Mouse (Mus musculus) midbrain, embryonic 16.5 days (tissue): Measurements from ENCODE around the gene Alk. TPM values are rescaled to one million over a fixed set of nuclear protein-coding genes. Genes with fewer than 3 reads are reported as not detected.
A peak's percentile ranks its signal among the peaks of the same experiment; 100 is the strongest.

ENCODE experiments used
- ATAC-seq: fragments of 200-750 bp; cut with Nextera tagmentation; 2 replicates; pipeline ENCODE4 v1.8.0; 2017; ENCODE audit warnings: moderate TSS enrichment
- H3K27ac ChIP-seq: fragments of 300-500 bp; sonication (generic); 2 replicates; pipeline ENCODE4 v1.5.1; 2014; ENCODE audit warnings: mild to moderate bottlenecking, low read length, mixed read lengths
- H3K27me3 ChIP-seq: fragments of 300-500 bp; sonication (generic); 2 replicates; pipeline ENCODE4 v1.6.1; 2014; ENCODE audit warnings: low read depth, low read length, mixed read lengths; ENCODE audit not compliant: control insufficient read depth, insufficient read depth
- H3K36me3 ChIP-seq: fragments of 300-500 bp; sonication (generic); 2 replicates; pipeline ENCODE4 v1.6.1; 2014; ENCODE audit warnings: mild to moderate bottlenecking, low read length, moderate library complexity, mixed read lengths; ENCODE audit not compliant: control insufficient read depth, insufficient read depth
- H3K4me1 ChIP-seq: fragments of 300-500 bp; sonication (generic); 2 replicates; pipeline ENCODE4 v1.6.1; 2014; ENCODE audit warnings: mild to moderate bottlenecking, low read length, mixed read lengths; ENCODE audit not compliant: control insufficient read depth, insufficient read depth
- H3K4me2 ChIP-seq: fragments of 300-500 bp; sonication (generic); 2 replicates; pipeline ENCODE4 v1.6.1; 2014; ENCODE audit warnings: mild to moderate bottlenecking, low read length, mixed read lengths
- H3K4me3 ChIP-seq: fragments of 300-500 bp; sonication (generic); 2 replicates; pipeline ENCODE4 v1.5.1; 2014; ENCODE audit warnings: low read depth, mild to moderate bottlenecking, low read length, moderate library complexity, mixed read lengths
- H3K9ac ChIP-seq: fragments of 300-500 bp; sonication (generic); 2 replicates; pipeline ENCODE4 v1.6.1; 2014; ENCODE audit warnings: low read depth, low read length, mixed read lengths
- H3K9me3 ChIP-seq: fragments of 300-500 bp; sonication (generic); replicated peaks from 2 replicates; pipeline ENCODE4 v1.6.1; 2014; ENCODE audit warnings: mild to moderate bottlenecking, low read length, mixed read lengths; ENCODE audit not compliant: control insufficient read depth, poor library complexity, severe bottlenecking
- WGBS: fragments of 180-500 bp; shearing (Covaris S2); extraction: QIAGEN DNeasy Blood & Tissue Kit; methylation state at CpG from one replicate; pipeline ENCODE4 v1.1.7; 2014; 5-methylcytosine and 5-hydroxymethylcytosine counted together
- polyA plus RNA-seq: library from polyadenylated mRNA; unstranded; fragments of >200 nt; fragmentation: Nextera tagmentation; extraction: Ambion mirVana; gene quantifications from 2 replicates; pipeline ENCODE4 v1.2.1, GENCODE M21; 2015

The Alk gene
- polyA plus RNA-seq, 1 experiment from 2014 or later, result 7.6 TPM

DNA sequence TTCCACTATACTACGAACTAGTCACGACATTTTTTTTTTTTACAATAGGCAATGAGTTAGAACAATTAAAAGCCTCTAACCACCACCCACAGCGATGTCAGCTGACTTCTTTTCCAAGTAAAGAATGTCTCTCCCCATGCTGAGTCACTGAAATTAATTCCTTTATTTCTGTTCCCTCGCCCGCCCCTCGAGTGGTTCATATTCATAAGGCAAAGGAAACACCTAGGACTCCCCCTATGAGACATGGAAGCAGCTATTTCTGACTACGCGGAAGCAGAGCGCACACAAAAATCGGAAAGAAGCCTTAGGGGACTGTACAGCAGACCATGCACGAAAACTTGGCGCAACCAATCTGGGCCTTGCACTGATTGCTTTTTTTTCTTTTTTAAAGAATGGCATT lies 735.6 kb downstream of the Alk start:
- WGBS, result 54% methylated on average over 12 of the region's 12 CpGs
- H3K4me3 ChIP-seq, result no peak overlapping the region
- no peaks in the 10 kb centered on the region for H3K36me3 ChIP-seq
- H3K9ac ChIP-seq, result no peak overlapping the region
- H3K4me1 ChIP-seq, result peaks cover 12% of the 10 kb centered on the region; the same call in 1 of the 2 replicates
- H3K27me3 ChIP-seq, result no peaks in the 10 kb centered on the region; the same call in 1 of the 2 replicates
- H3K9me3 ChIP-seq, result no peaks in the 10 kb centered on the region
- H3K27ac ChIP-seq, result no peak overlapping the region
- ATAC-seq, result no peak
- H3K4me2 ChIP-seq, result peak overlapping the region; percentile 90

DNA sequence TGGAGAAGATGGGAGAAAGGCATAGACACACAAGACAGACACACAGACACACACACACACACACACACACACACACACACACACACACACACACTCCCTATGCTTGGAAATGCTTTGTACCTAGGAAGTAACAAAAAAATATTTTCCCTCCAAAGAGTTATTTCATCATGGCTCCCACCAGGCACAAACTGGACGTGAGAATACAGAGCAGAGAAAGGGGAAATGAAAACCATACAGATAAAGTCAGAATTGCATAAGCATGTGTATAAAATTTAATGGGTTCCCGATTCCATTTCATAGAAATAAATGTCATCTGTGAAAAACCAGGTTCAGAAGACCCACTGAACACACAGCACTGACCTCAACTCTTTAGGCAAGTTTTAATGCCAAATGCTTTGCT lies 736.5 kb downstream of the Alk start:
- no peaks in the 10 kb centered on the region for H3K36me3 ChIP-seq
- no peak overlapping the region for H3K4me2 ChIP-seq
- H3K9me3 ChIP-seq, result no peaks in the 10 kb centered on the region
- ATAC-seq, result no peak
- H3K4me1 ChIP-seq, result peaks cover 12% of the 10 kb centered on the region; the same call in 1 of the 2 replicates
- H3K9ac ChIP-seq, result no peak overlapping the region
- H3K4me3 ChIP-seq, result no peak overlapping the region
- no peaks in the 10 kb centered on the region; the same call in 1 of the 2 replicates for H3K27me3 ChIP-seq
- H3K27ac ChIP-seq, result no peak overlapping the region
- WGBS, result 92% methylated on average over 2 of the region's 2 CpGs

DNA sequence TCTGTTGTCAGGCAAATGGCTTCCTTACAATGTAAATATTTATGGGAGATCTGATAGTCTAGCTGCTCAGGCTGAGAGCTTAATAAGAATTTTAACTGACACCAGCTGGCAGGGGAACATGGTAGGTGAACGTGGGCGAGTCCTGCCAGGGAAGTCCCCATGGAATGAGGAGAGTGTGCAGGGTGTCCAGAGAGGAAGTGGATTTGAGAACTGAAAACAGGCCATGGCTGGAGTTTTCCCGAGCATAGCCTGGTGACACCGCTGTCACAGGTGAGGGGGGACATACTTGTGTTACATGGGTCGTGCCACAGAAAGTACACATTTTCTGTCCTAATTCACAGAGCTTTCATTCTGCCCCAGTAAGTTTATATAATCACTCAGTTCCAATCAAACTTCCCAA lies 739.0 kb downstream of the Alk start:
- no peak for ATAC-seq
- Histone ChIP-seq H3K9me3 (no peaks in the 10 kb centered on the region), H3K4me2 (no peak overlapping the region), H3K27me3 (no peaks in the 10 kb centered on the region; the same call in 1 of the 2 replicates), H3K9ac (no peak overlapping the region), H3K36me3 (no peaks in the 10 kb centered on the region), H3K4me3 (no peak overlapping the region), H3K4me1 (peaks cover 12% of the 10 kb centered on the region; the same call in 1 of the 2 replicates), H3K27ac (no peak overlapping the region)
- 83% methylated on average over 5 of the region's 5 CpGs for WGBS

DNA sequence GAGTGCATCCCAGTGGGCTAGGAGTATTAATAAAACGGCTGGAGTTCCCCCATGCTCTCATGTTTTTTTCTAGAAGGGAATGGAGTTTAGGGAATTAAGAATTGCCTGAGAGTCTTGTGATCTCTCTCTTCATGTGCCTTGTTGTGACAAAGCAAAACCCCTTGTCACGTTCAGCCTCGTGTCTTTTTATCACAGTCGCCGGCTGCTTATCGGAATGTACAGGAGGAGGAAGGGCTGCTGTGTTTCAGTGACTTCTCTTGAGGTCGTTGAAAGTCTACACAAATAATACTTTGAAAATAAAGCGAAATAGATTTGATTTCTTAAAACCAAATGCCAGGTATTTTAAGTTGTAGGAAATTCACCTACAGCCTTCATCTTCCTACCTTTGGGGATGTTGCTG lies 740.4 kb downstream of the Alk start:
- no peaks in the 10 kb centered on the region; the same call in 1 of the 2 replicates for H3K27me3 ChIP-seq
- H3K27ac ChIP-seq, result no peak overlapping the region
- no peak overlapping the region for H3K9ac ChIP-seq
- WGBS, result 83% methylated on average over 8 of the region's 8 CpGs
- H3K4me1 ChIP-seq, result 0 out of 2 replicates have a peak, but pooled peaks cover 4% of the 10 kb centered on the region
- H3K36me3 ChIP-seq, result peaks cover 6% of the 10 kb centered on the region; the same call in 1 of the 2 replicates
- no peak overlapping the region for H3K4me3 ChIP-seq
- no peak overlapping the region for H3K4me2 ChIP-seq
- no peak for ATAC-seq
- H3K9me3 ChIP-seq, result no peaks in the 10 kb centered on the region

DNA sequence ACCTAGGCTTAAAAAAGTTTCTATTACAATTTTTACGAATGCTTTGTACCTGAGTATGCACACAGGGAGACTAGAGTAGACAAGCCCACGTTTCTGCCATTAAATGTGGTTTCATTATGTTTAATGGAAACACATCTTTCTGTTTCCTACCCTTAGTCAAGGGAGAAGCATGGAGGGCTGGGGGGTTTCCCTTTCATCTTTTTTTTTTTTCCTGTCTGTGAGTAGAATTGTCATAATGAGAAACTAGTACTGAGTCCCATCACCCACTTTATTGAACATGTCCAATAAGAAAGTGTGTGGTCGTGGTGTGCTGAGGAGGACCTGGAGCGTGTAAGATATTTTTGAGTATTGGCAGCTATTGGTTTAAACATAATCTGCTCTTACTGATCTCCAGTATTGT lies 741.5 kb downstream of the Alk start:
- no peak overlapping the region for H3K4me2 ChIP-seq
- H3K4me3 ChIP-seq, result no peak overlapping the region
- no peak overlapping the region for H3K9ac ChIP-seq
- H3K27me3 ChIP-seq, result no peaks in the 10 kb centered on the region
- peaks cover 6% of the 10 kb centered on the region; the same call in 1 of the 2 replicates for H3K36me3 ChIP-seq
- no peaks in the 10 kb centered on the region for H3K9me3 ChIP-seq
- no peak overlapping the region for H3K27ac ChIP-seq
- H3K4me1 ChIP-seq, result no peaks in the 10 kb centered on the region
- ATAC-seq, result no peak
- WGBS, result 89% methylated on average over 4 of the region's 4 CpGs

DNA sequence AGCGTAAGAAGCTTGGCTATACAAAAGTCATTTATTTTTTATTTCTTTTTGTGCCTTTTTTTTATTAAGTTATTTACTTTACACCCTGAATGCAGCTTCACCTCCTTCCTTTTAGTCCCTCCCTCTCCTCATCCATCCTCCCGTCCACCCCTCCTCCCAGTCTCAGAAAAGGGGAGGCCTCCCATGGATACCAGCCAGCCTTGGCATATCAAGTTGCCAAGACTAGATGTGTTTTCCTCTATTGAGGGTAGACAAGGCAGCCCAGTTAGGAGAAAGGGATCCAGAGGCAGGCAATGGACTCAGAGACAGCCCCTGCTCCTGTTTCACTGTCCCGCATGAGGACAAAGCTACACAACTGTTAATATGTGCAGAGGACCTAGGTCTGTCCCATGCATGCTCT lies 742.2 kb downstream of the Alk start:
- Histone ChIP-seq H3K36me3 (peaks cover 6% of the 10 kb centered on the region; the same call in 1 of the 2 replicates), H3K9me3 (no peaks in the 10 kb centered on the region), H3K4me3 (no peak overlapping the region), H3K4me2 (no peak overlapping the region), H3K9ac (no peak overlapping the region), H3K4me1 (no peaks in the 10 kb centered on the region), H3K27ac (no peak overlapping the region), H3K27me3 (no peaks in the 10 kb centered on the region)
- 91% methylated on average over 3 of the region's 3 CpGs for WGBS
- no peak for ATAC-seq

DNA sequence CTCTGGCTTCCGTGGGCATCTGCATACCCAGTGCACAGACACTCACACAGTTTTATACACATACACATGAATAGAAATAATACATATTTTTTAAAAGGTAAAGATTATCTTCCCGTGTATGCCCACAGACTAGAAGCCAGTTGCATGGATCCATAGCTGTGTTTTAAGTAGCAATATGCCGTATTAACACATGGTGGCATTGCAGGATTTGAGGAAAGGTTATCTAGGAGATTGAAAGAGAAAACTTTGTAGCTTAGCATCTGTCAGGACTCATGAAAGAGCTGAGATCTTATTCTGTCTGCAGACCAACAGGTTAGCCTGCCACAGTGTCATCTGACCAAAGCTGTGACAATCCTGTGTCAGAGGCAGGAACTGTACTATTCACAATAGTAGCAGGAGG lies 772.5 kb downstream of the Alk start:
- no peak overlapping the region for H3K27ac ChIP-seq
- H3K4me2 ChIP-seq, result no peak overlapping the region
- H3K9me3 ChIP-seq, result no peaks in the 10 kb centered on the region
- H3K27me3 ChIP-seq, result no peaks in the 10 kb centered on the region
- no peak overlapping the region for H3K4me3 ChIP-seq
- H3K4me1 ChIP-seq, result no peaks in the 10 kb centered on the region
- H3K36me3 ChIP-seq, result peaks cover 8% of the 10 kb centered on the region; the same call in 1 of the 2 replicates
- peak; percentile 52 for ATAC-seq
- 86% methylated on average over 3 of the region's 3 CpGs for WGBS
- H3K9ac ChIP-seq, result no peak overlapping the region

DNA sequence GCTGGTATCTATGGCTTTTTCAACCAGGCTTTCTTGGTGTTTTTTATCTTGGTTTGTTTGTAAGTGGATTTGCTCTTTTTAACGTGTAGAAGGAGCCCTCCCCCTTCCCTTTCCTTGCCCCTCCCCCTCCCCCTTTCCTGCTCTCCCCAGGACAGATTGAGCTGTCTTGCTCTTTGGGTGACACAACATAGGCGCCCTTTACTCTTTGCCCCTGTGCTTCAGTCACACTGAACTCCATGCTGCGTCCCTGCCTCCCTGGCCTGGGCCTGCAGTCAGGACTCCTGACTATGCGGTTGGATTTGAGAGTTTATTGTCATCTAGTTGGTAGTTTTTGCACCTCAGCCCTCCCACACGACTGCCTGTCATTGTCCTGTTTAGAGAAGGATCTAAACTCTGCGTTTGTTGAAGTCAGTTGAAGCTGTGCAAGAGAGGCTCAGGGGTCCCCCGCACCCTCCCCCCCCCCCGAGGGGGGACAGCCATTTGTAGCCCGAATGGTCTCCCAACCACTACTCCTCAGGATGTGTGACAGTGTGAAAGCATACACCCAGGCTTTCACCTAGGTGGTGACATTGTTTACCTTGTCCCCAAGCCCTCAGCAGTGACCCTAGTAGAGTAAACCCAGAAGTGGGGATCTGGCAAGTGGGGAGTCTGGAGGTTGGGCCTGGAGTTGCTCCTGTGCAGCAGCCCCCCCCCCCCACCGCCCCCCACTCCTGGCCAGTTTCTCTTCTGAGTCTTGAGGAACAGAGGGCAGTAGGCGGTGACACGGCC lies 775.6 kb downstream of the Alk start:
- ATAC-seq, result no peak
- H3K27ac ChIP-seq, result no peak overlapping the region
- no peak overlapping the region for H3K4me3 ChIP-seq
- H3K36me3 ChIP-seq, result peaks cover 11% of the 10 kb centered on the region; the same call in 1 of the 2 replicates
- 61% methylated on average over 12 of the region's 12 CpGs for WGBS
- no peak overlapping the region for H3K4me2 ChIP-seq
- no peaks in the 10 kb centered on the region for H3K4me1 ChIP-seq
- no peaks in the 10 kb centered on the region for H3K9me3 ChIP-seq
- H3K27me3 ChIP-seq, result no peaks in the 10 kb centered on the region
- no peak overlapping the region for H3K9ac ChIP-seq

DNA sequence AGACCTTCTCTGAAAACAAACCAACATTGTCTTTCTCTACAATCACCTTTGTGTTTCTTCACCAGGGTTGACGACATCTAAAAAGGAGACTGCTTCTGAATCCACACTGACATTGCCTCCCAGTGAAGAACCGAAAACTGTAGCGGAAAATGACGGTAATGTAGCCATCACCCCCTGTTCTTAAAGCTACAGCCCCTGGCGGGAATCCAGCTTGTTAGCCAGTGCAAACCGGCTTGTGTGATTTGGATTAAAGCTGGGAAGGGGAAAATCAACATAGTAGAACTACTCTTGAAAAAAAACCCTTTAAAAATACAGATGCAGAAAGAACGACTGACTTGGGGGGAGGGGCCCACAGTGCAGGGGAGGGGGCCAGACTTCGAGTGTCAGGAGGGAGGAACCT lies 776.8 kb downstream of the Alk start:
- no peak overlapping the region for H3K9ac ChIP-seq
- H3K27me3 ChIP-seq, result no peaks in the 10 kb centered on the region
- ATAC-seq, result no peak
- WGBS, result 61% methylated on average over 8 of the region's 8 CpGs
- no peak overlapping the region for H3K4me3 ChIP-seq
- peaks cover 11% of the 10 kb centered on the region; the same call in 1 of the 2 replicates for H3K36me3 ChIP-seq
- no peaks in the 10 kb centered on the region for H3K4me1 ChIP-seq
- H3K4me2 ChIP-seq, result no peak overlapping the region
- H3K9me3 ChIP-seq, result no peaks in the 10 kb centered on the region
- H3K27ac ChIP-seq, result no peak overlapping the region
